Mouse (Mus musculus) c-Kit-positive CD71-positive TER-119-negative erythroid progenitor cells, embryonic 14.5 days (primary cell): ENCODE measurements around the gene Plekhg1.

Experiments used
- DNase-seq: peaks from one replicate; pipeline ENCODE4 v3.0.0-alpha.2; 2013; ENCODE audit warnings: low read depth

Plekhg1 gene

DNA sequence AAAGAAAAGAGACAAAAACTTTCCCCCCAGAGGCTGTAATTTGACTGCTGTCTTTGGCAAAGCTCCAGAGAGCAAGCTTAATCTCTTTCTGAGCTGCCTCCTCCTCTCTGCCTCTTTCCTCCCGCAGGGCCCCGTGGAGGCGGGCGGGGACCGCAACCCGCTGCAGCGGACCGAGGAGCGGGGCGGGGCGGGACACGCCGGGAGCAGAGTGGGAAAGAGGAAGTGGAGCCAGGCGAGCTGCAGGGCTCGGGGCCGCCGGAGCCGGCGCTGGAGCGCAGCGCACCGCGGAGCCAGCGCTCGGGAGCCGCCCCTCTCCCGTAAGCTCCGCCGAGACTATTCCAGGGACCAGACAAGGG is at the start of gene Plekhg1:
Gene Plekhg1, plus strand, starts transcription at position 217 of the 356 bp plus-strand sequence.
- no peak for DNase-seq

DNA sequence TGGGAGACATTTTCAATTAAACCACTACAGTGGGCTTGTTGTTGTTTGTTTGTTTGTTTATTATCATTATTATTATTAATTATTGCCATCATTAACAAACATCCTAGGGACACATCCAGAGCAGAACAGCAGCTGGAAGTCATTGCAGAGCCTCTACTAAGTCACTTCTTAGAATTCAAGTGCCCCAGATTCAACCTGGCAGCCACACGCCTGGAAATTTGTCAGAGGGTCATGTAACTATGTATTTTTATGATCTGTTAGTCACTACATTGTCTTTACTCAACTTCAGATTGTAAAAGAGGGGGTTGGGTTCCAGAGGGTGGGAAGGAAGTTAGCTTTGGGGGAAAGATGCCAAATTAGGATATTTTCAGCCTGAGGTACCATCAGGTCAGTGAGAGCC is 47.4 kb upstream of the Plekhg1 start:
- no peak for DNase-seq

DNA sequence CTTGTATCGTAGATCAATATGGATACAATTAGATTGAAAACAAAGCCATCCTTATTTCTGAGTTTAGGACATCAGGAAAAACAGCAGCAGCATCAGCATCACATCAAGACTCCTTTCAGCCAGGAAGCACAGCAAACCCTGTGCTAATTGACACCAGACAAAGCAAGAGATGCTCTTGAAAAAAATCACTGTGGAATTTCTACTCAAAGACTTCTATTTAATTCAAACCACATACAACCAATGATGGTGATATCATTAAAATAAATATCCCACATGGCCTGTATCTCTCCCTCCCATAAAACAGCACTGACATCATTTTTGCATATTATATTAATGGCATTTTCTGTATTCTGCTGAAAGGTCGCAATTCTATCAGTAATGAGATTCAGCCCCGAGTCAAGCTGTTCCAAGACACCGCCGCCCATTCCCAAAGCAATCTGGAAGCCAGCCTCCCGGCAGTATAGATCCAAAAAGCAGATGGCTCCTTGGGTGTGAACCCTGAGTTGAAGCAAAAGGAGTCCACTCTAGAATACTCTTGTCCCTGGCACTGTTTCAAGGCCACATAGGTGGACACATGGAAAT is 46.4 kb upstream of the Plekhg1 start:
- no peak for DNase-seq

DNA sequence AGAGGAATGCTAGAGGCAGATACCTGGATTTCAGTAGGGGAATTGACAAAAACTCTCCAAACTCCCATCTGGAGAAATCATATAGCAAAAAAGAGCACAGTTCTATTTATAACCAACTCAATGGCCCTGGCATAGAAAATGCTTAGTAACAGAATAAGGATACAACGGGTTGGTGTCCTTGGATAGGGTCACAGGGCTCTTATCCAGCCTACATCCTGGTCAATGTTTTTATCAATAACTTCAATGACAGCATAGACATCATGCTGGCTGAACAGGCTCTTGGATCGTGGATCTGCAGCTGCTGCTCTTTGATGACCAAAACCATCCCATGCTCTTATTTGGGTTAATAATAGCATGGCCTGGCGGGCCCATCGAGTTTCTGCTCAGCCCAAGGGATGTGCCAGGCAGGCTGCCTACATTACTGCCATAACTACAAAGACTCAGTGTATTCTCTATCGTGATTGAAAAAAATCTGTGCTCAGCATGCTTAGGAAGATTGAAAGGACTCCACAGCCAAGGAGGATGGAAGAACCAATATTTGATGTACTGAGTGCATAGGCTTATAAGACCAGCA is 44.7 kb upstream of the Plekhg1 start:
- no peak for DNase-seq

DNA sequence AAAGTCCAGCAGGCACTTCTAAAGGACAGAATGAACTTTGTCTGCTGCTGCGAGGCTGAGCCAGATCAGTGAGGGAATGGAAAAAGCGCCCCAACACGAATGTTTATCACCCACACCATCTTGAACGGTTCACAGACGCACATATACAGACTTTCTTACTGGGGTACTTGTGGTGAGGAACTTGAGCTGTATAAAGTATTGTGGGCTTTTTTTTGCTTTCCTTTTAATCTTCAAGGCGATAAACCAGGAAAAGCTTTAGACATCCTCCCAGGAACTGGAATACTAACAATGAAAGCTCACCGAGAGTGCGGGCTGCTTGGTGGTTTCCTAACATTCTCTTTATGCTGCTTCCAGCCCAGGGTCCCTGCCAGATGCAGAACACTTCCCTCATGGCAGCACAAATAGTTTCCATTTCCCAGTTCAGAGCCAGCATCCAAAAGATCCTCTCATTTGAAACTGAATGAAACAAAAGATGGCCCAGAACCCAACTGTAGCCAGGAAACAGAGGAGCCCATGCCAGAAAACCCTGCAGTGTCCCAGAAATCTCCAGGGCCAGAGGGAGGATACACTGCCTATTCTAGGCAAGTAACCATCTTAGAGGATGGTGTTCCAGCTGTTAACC is 43.3 kb upstream of the Plekhg1 start:
- no peak for DNase-seq

DNA sequence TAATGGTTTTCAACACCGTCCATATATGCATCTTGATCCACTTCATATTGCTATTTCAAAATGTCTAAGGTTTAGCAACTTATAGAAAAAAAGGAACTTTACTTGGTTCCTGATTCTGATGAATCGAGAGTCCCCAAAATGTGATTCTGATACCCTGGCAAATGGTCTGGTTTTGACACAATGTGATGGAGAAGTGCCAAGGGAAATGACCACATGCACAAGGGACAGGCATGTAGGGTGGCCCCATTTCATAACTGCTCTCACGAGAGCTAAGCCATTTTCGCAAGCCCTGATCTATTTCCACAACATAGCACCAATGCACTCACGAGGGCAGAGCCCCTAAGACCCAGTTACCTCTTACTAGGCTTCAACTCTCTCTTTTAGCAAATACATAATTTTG is 42.7 kb upstream of the Plekhg1 start:
- DNase-seq, result no peak

DNA sequence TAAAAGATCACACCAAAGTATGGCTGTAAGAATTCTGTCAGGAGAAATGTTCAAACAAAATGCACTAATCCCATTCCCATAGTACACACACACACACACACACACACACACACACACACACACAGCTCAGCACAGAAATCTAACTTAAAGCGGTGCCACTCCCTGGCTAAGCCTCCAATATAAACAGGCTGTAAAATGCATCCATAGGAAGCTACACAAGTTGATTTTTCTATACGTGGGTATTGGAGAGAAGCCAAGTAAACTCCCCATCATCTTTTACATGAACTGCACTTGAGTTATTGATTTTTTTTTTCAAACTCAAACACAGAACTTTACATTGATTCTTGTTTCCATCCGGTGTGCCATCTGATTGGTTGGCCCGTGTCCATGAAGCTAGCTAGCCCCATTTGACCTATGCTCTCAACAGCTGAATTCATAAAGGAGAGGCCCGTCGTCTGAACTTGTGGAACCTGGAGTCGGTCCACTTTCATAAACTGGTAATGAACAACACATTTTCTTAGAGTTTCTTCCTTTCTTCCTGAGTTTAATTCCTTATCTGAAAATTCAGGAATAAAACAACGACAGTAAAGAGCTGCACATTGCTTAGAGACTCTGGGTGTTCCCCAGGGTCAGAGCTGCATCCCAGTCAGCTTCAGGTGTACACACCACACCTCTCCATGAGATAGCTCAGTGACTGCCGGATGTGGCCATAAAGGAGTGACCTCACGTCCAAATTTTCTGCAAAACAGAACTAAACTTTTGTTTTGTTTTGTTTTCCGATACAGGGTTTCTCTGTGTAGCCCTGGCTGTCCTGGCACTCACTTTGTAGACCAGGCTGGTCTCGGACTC is 39.7 kb upstream of the Plekhg1 start:
- DNase-seq, result no peak

DNA sequence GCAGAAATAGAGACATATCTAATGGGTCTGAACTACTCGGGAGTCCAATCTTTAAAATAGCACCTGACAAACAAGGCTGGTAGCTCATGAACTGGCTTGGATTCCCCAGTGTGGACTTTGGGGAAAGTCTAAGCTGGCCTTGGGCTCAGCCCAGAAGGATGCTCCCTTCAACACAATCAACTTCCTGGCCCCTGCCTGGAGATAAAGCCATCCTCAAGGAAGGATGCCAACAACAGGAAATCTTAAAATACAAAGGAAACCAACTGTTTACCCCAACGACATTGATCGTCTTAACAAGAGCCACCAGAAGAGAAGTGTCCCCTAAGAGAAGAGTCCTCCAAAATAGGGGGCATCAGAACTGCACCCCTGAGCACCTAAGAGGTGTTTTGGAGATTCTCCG is 38.3 kb upstream of the Plekhg1 start:
- no peak for DNase-seq

DNA sequence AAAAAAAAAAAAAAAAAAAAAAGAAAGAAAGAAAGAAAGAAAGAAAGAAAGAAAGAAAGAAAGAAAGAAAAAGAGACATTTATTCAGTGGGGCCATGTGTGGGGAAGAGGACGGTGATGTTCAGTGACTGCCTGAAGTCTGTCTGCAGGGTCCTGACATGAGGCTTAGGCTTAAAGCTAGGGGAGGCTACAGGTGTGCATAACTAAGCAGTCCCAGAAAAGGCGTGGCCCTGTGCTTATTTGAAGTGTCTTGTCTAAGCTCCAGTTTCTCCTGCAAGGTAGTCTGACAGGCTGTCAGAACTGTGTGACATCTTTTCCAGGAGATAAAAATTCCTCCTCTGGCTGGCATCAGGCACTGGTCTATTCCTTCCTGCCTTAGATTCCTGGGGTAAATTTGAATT is 37.6 kb upstream of the Plekhg1 start:
- DNase-seq, result no peak

DNA sequence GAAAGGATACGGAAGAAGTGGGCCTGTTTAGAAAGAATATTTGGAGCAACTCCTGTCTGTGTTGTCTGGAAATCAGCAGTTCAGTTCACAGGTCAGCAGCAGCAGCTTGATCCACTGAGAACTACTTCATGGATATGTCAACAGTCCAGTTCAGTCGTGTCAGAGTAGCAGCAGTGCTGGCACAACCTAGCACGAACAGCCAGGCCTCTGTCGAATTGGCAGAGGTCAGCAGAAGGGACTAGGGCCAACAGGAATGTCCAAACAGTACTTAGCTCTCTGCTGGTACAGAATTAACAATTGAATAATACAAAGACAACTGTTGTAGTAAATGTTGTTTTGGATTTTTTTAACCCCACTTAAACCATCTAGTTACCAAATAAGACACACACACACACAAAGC is 33.9 kb upstream of the Plekhg1 start:
- DNase-seq, result no peak

DNA sequence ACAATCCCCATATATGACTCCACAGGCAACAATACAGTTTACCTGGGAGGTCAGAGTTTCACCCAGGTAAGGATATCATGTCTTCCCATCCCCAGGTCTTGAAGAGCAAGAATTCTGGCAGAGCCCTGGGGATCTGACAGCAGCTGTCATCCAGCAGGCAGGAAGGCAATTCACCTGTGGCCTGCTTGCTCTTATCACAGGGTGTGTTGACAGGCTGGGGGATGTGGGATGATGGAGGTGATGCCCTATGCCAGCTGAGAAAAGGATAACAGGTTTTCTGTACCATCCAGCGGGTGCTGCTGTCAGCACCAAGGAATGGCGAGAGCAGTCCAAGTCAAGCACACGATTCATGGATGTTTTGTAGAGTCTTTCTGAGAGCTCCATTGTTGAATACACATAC is 30.1 kb upstream of the Plekhg1 start:
- no peak for DNase-seq

DNA sequence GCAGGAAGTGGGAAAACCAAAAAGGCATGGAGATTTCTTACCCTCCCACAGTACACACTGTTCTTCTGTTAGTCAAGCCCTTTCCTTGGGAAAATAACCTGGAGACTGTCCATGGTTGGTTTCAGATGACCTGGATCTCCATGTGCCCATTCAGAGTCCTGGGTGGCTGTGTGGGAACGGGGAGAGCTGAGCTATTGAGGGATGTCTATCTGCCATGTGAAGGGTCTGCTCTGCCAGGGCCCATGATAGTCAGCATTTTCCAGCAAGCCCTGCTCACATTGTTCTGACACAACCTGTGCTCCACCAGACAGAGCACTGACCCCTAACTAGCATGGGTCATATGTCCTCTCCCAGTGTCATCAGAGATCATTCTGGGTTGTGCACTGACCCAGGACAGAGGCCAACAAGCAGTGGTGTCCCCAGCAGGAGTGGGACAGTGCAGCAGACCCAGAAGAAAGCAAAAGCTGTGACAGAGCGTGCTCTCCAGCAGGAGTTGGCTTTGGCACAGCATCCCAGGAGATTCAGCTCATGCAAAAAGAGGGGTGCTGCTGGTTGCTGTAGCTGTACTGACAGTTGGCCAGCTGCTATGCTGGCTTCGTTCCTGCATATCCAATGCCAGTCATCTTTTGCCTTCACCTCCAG is 24.7 kb upstream of the Plekhg1 start:
- no peak for DNase-seq

DNA sequence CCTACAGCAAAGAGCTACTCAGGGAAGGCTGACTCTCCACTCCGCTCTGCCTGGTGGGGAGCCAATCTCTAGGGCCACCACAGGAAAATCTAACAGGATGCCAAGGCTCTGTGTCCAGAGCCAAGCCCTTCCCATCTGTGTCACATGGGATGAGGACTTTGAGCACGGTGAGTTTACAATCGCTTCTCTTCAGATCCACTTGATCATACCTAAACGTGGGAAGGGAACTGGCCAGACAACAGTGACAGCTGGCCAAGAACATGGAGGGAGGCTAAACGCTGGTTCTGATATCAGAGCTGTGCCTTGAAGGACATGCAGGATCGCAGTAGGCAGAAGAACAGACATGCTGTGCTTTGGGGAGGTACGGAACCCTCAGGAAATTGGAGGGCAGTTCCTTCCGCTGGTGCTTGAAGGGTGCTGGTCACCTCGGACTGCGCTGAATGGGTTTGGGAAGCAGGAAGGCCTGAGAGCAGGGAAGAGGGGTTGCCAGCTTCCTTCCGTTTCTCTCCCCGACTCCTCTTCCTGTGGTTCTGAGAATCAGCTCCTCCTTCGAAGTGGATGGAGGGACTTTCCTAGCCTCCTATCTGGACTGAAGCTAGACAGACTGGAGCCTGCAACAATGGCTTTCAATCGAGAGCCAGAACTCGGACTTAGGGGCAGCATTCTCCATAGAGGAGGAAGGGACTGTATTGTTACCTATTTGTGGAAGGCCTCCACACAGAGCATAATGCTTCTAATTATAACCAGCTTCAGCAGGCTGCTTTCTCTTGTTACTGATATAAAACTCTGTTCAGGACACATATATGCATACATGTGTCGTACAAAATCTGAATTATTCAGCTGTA is 21.9 kb upstream of the Plekhg1 start:
- DNase-seq, result no peak

DNA sequence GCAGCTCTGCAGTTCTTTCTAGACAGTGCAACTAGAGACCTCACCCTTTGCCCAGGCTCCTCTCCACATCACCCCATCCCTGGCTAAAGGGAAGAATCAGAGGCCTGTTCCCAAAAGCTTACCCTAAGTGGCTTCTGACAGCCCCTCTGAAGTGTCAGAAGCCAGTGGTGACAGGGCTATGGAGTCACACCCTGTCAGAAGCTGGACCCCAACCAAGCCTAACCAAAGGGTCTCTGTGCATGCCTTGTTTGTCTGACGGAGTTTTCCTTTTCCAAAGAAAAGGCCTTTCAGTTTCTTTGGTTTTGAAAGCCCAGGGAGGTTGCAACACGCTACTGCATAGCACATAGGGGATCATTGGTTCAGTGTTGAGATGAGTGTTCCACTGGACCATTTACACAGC is 19.9 kb upstream of the Plekhg1 start:
- no peak for DNase-seq

DNA sequence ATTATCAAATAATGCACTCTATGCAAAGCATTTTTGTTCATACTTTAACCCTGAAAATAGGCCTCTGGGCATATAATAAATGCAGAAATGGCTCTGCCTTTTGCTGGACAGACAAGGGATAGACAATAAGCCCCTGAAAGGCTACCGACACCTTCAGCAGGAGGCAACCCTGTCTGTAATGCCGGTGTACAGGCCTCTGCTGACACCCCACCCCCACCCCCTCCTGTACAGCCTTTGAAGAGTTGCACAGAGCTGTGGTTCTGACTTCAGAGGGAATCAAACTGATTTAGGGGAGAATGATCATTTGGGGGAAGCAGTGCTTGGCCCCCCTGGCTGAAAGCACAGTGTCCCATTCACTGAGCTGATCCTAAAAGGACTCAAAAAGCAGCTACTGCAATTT is 17.8 kb upstream of the Plekhg1 start:
- DNase-seq, result no peak

DNA sequence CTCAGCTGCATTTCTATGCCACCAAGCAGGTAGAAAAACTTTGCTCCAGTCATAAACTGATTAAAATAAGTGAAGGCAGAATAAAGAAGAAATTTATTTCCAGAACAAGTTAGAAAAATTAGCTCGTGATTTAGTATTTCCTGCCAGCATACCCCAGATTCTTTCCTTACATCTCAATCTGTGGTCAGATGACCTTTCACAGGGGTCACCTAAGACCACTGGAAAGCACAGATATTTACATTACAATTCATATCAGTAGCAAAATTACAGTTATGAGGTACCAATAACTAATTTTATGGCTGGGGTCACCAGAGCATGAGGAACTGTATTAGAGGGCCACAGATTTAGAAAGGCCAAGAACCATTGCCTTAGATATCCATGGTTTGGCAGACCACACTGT is 15.5 kb upstream of the Plekhg1 start:
- no peak for DNase-seq

DNA sequence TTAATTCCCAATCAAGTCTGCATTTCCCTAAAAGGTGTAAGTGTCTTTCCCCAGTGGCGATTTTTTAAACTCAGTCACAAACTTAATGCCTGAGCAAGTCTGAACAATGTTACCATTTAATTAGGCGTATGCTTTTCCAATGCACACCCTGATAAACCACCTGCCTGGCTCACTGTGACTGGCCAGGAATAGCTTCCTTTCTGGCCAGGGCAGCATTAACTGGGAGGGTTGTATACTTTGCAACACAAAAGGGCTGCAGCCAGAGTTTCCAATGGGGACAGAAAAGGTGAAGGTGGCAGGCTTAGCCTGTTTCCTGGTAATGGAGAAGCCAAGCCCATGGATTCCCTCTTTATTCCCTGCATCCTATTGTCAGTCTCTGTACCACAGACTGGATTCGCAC is 10.5 kb upstream of the Plekhg1 start:
- DNase-seq, result no peak

DNA sequence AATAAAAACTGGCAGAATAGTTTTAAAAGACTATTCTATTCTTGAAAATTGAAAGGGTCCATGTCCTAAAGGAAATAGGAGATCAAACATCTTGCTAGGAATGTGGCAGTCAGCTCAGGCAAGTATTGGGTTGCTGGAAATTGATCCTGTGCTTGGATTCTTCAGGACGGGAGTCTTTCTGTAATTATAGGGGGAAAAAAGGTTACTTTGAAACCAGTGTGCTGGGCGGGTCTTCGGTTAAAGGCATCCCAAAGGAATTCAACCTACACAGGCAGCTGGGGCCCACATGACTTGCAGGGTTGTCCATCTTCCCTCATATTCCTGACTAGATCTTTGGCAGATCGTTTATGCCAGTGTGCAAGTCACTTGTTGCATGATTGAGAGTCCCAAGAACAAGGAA is 9.8 kb upstream of the Plekhg1 start:
- no peak for DNase-seq

DNA sequence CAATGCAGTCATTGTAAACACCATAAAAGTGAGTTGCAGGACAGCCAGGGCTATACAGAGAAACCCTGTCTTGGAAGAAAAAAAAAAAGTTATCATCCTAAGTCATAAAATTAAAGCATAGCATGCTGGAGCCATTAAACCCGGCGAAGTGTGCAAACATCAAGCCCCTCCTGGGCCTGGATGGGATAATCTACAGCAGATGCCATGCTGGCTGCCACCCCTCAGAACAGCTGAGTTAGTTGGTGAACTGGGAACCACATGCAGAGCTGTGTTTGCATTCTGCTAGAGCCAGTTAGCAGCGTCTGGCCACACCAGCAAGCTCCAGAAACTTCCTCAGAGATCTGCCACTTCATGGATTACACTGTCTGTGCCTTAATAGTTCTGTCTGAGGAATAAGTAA is 3.1 kb upstream of the Plekhg1 start:
- DNase-seq, result no peak

DNA sequence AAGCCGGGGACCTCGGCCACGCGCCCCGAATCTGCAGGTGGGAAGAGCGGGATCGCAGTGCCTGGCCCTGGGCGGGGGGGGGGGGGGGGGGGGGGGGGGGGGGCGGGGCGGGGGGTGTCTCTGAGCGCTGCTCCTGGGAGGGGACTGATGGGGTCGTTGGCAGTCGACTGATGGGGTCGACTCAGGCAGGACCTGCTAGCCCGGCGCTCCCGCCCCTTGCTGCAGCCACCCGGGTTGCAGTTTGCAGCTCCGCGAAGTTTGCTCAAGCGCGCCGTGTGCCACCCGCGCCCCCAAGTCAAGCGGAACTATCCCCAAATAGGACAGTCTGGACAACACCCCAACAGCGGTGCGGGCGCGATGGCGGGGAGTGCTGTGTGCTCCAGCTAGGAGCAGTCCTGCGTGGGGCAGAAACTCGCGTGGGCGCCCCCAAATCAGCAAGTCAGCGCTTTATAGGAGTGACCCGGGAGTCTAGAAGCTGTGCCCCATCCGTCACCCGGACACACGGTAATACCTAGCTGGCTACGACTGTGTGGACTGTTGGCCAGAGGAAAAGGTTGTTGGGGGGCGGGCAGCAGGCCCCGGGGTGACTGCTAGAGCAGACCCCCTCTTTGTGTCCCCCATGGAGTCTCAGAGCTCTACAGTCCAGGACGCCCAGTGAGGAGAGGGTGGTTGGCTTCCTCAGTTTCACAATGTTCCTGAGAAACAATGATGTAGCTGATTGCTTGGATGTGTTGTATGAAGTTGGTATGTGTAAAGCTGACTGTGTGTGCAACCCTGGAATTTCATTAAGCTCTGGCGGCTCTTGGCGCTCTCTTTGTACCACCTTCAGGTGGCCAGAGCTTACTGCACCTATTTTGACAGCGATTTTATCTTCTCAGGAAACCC is 582 bp downstream of the Plekhg1 start:
- no peak for DNase-seq

DNA sequence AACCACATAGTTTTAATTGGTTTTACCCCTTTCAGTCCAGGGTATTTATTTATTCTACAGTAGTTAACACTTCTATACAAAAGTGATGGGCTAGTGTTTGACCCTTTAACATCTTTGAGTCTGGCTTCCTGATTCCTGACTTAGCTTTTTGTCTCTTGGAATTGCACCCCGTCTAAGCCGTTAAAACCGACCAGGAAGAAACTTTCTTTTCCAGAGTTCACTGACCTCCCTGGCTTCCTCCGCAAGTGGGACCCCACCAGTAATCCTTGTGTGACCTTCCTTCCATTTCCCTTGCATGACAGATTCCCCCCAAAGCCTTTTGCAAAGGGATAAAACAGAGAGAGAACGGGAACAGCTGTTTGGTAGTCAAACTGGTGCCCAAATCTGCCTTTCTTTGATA is 1.6 kb downstream of the Plekhg1 start:
- DNase-seq, result no peak
